Mouse (Mus musculus) large intestine, adult 2 months (tissue): Measurements from ENCODE around the gene Nfe2l2. TPM values are rescaled to one million over a fixed set of nuclear protein-coding genes. Genes with fewer than 3 reads are reported as not detected.
"Not testable (repeated sequence)": the region's sequence is repeated elsewhere in the genome, so short reads cannot be mapped to it uniquely, and the experiment has no call there.

Experiments used
- DNase-seq: peaks from one replicate; pipeline ENCODE4 v3.0.0-alpha.2; 2012; ENCODE audit warnings: low read depth, low spot score
- WGBS: fragments of 180-500 bp; shearing (Covaris S2); methylation state at CpG from one replicate; pipeline ENCODE4 v1.1.7; 2018; 5-methylcytosine and 5-hydroxymethylcytosine counted together
- polyA plus RNA-seq: library from polyadenylated mRNA; depleted of rRNA; stranded (reverse); fragments of >200 nt; gene quantifications from 2 replicates; pipeline ENCODE4 v1.2.3, GENCODE M21; 2012

The Nfe2l2 gene
- polyA plus RNA-seq, 1 experiment, result 56.2 TPM

DNA sequence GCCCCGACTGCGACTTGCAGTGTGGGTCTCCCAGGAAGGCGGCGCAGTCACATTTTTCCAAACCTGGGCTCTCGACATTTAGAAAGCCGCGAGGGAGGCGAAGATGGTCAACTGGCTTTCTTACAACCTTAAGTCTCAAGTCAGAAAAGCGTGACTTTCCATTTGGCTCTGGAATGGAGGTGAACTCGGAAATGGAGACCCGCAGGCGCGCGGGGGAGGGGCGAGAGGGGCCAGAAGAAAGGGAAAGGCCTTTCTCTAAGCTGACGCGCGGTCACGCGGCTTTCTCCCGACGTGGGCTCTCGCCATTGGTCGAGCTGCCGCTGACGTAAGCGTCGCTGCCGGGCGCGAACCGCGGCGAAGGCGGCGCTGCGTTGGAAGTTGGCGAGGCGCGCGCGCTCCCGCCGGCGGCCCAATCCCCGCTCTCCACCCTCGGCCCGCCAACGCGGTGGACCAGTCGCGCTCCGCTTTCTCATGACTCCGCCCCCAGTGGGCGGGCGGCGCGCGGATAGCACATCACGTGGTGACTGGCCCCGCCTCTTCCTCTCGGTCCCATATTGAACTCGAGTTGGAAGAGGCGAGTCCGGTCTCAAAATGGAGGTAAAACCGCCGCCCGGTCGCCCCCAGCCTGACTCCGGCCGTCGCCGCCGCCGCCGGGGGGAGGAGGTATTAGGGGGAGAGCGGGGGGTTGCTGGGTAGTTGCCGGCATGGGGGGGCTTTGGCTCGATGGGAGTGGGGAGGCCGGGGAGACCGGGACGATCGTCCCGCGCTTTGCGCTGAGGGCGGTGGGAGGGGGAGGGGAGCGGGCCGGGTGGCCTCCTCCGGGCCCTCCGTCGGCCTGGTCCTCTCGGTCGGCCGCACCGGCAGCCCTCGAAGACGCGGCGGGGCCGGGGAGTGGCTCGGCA is 45.5 kb downstream of the Nfe2l2 start, which contains the start of gene Hnrnpa3:
Gene Hnrnpa3, plus strand, starts transcription at position 535 of the 902 bp plus-strand sequence.
- DNase-seq, result peak; percentile 81
- under 1% methylated on average over 96 of the region's 102 CpGs for WGBS

GRCm38 (mm10) chr2:75657907-75658691 is 46.3 kb downstream of the Nfe2l2 start:
- WGBS, result 3% methylated on average over 18 of the region's 18 CpGs
- no peak for DNase-seq

DNA sequence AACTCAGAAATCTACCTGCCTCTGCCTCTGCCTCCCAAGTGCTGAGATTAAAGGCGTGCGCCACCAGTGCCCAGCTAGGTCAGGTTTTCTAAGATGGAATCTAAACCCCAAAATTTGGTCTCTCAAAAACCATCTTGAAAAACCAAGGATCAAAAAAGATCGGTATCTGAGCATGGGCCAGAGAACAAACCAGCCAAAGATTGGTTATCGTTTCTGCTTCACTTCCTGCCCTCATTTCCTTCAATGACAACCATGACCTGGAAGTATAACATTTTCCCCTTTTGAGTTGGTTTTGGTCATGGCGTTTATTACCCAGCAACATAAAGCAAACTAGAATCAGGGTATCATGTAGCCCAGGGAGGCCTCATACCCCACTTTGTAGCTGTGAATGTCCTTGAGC is 47.5 kb downstream of the Nfe2l2 start:
- 92% methylated on average over 5 of the region's 5 CpGs for WGBS

GRCm38 (mm10) chr2:75654679-75655078 is 49.8 kb downstream of the Nfe2l2 start:
- 93% methylated on average over 1 of the region's 1 CpGs for WGBS
- no peak for DNase-seq

More for the DNA sequence above, 47.5 kb downstream of the Nfe2l2 start:
- DNase-seq, result no peak

DNA sequence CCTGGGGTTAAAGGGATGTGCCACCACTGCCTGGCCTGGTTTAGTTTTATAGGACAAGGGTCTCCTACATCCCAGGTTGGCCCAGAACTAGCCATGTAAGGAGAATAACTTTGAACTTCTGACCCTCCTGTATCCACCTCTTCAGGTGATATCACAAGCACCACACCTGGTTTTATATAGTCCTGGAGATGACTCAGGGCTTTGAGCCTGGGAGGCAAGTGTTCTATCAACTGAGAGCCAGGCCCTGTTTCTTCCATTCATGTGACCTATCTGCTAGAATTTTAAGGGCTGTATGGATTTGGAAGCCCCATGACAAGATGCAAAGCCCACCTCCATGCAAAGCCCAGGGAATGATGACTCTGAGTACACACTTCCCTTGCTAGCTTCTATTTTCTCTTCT is 51.3 kb downstream of the Nfe2l2 start:
- no peak for DNase-seq

DNA sequence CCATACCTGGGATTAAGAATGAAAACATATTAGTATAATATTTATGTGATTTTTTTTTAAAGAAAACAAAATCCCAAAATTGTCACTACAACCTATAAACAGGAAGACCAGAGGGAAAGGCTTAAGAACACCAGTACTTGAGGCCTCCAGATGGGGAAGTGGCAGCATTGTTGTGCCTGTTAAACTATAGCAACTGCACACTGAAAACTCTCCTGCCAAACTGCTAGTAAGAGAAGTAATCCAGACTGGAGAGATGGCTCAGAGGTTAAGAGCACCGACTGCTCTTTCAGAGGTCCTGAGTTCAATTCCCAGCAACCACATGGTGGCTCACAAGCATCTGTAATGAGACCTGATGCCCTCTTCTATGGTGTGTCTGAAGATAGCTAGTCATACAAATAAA is 54.0 kb downstream of the Nfe2l2 start:
- 88% methylated on average over 1 of the region's 1 CpGs for WGBS
- no peak for DNase-seq

DNA sequence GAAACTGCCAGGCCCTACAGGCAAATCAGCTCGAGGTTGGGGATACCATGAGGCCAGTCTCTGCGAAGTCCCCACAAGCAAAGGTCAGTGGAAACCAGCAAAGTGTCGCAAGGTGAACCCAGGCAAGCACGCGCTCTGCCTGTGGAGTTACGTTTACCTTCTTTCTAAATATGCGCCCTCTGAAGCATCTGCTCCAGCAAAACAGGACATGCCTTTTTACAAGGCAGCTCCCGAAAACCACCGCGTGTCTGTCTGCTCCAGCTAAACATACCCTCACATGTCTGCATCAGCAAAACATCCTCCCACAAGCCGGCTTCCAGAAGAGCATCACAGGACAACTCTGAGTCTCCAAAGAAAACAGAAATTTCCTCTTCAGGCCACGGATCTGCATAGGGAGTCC is 59.2 kb downstream of the Nfe2l2 start:
- 95% methylated on average over 12 of the region's 12 CpGs for WGBS
- no peak for DNase-seq

- 60% methylated on average over 6 of the region's 6 CpGs for WGBS
- DNase-seq, result no peak
Measured at GRCm38 (mm10) chr2:75643950-75644349, 60.5 kb downstream of the Nfe2l2 start.

DNA sequence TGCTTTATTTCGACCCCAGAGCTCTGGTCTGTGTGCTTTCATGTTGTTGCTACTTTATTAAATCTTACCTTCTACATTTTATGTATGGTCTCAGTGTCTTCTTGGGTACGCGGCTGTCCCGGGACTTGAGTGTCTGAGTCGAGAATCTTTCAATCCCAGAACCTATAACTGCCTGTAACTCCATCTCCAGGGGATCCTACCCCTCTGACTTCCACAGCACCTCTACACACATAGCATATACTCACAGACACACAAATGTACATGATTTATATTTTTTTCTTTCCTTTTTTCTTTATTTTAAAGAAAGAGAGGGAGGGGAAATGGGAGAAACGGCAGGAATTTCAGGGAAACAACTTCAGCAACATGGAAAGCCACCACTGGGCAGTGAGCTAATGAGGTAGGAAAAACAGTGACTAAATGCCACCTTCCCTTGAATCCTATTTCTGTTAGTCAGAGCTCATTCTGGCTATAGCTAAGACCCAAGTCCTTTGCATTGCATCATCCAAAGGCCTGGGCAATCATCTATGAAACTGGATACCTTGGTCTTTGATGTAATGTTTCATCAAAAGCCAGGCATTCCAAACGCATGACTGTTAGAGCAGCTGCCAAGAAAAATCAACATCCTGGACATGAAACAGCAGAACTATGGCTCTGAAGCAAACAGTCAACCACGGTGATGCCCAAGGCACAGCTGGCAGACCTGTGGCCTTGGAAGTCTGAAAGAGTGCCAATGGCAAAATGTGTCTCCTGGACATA is 61.5 kb downstream of the Nfe2l2 start:
- 64% methylated on average over 8 of the region's 8 CpGs for WGBS
- no peak for DNase-seq

GRCm38 (mm10) chr2:75642312-75642711 is 62.1 kb downstream of the Nfe2l2 start:
- not testable (repeated sequence) for DNase-seq
- 74% methylated on average over 4 of the region's 4 CpGs for WGBS

- not testable (repeated sequence) for DNase-seq
- WGBS, result under 1% methylated on average over 11 of the region's 12 CpGs
Measured at GRCm38 (mm10) chr2:75639535-75639934, 64.9 kb downstream of the Nfe2l2 start.

- WGBS, result 79% methylated on average over 6 of the region's 6 CpGs
- not testable (repeated sequence) for DNase-seq
Measured at GRCm38 (mm10) chr2:75637822-75638221, 66.6 kb downstream of the Nfe2l2 start.

GRCm38 (mm10) chr2:75637361-75637760 is 67.1 kb downstream of the Nfe2l2 start:
- no peak for DNase-seq

DNA sequence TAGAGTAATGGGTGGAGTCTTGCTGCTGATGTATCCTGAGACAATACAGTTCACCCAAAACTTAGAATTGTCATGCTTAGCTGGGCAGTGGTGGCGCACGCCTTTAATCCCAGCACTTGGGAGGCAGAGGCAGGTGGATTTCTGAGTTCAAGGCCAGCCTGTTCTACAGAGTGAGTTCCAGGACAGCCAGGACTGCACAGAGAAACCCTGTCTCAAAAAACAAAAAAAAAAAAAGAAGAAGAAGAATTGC is 67.5 kb downstream of the Nfe2l2 start:
- not testable (repeated sequence) for DNase-seq
- WGBS, result 82% methylated on average over 2 of the region's 2 CpGs

DNA sequence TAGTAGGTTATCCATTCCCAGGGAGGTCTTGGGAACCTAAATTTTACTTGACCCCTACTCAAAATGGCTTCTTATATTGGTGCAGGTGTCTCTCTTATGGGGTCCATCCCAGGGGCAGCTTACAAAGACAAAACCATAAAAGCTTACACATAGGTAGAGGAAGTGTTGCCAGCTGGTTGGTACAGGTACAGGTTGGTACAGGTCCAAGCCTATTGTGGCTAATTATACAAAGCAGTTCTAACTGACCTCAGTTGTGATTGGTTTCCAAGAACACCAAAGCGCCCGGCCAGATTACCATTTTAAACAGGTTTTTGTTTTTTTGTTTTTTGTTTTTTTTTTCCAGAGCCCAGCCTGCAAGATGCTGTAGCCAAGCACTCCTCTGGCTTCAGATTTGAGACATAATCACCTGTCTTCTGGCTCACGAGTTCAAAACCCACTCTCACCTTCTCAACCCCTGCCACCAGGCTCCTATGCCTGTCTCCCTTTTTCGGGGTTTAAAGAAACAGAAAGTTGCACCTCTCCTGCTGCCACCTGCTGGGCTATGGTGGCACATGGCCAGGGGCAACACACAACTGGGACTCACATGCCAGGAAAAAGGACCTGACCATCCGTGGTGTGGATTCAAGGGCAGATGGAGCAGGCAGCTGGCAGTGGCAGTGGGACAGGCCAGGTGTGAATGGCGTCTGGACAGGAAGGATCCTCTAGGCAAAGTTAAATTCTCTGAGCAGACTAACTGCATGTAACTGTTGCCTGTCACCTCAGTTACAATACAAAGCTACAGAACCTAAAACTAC is 68.0 kb downstream of the Nfe2l2 start:
- DNase-seq, result no peak
- 31% methylated on average over 6 of the region's 6 CpGs for WGBS

- 82% methylated on average over 14 of the region's 14 CpGs for WGBS
Measured at GRCm38 (mm10) chr2:75634431-75634830, 70.0 kb downstream of the Nfe2l2 start.

GRCm38 (mm10) chr2:75633784-75634183 is 70.7 kb downstream of the Nfe2l2 start:
- DNase-seq, result no peak
- WGBS, result 35% methylated on average over 5 of the region's 5 CpGs

More at GRCm38 (mm10) chr2:75634431-75634830, 70.0 kb downstream of the Nfe2l2 start:
- not testable (repeated sequence) for DNase-seq

GRCm38 (mm10) chr2:75633381-75633780 is 71.1 kb downstream of the Nfe2l2 start:
- WGBS, result 35% methylated on average over 6 of the region's 6 CpGs
- DNase-seq, result no peak

DNA sequence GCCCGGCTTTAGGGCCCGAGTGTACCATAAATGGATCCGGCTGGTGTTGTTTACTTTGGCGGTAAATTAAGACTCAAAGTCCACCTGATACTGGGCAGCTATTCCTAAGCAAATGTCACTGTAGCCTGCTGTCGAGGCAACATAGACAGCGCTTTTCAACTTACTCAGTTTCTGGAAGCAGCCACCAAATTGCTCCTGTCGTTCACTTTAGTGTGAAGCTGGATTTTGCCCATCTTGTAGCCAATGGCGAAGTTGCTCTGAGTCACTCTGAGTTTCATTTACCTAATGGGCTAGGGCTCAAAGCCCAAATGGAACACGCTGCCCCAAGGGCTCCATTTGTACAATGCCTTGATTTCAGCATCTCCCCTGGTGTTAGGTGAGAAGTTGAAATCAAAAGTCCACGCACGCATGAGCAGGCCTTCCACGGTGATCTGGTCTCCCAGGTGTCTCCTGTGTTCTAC is 71.7 kb downstream of the Nfe2l2 start:
- no peak for DNase-seq
- WGBS, result 34% methylated on average over 12 of the region's 12 CpGs
